ENCODE assay signal across 8 mouse cellular contexts in genomic region chr13:92751726-92752565, GRCm38 (mm10). TPM values are rescaled to one million over a fixed set of nuclear protein-coding genes. Genes with fewer than 3 reads are reported as not detected.
DNase-seq lines count a peak whose midpoint lies in the region; ATAC-seq and TF ChIP-seq lines count a peak whose summit lies in the region.

No protein-coding gene starts in this region.

- TF ChIP-seq CTCF in heart, adult 2 months (IDR thresholded peaks at IDR 0.05): peak; percentile 95

- TF ChIP-seq POLR2A in heart, adult 2 months (IDR thresholded peaks at IDR 0.05; ENCODE audit: insufficient read depth, low read depth, low read length): no peak
- no peak for TF ChIP-seq POLR2A in limb, embryonic 14.5 days (IDR thresholded peaks at IDR 0.05; ENCODE audit: borderline replicate concordance, extremely low read depth, insufficient read depth, insufficient read length)

- peak; percentile 69 for DNase-seq in 416B (ENCODE audit: low read depth)
- DNase-seq in adrenal gland, postnatal 10 days: peak; percentile 94
- peak; percentile 87 for DNase-seq in embryonic facial prominence, embryonic 11.5 days (ENCODE audit: low spot score)
- peak; percentile 79 to 80 for DNase-seq in heart, adult 2 months
- DNase-seq in limb, embryonic 14.5 days (ENCODE audit: low spot score): peak; percentile 89
- DNase-seq in natural killer cell, adult 2 months (ENCODE audit: low spot score in 2 of 2): peak; percentile 11 to 26
- peak; percentile 95 for DNase-seq in testis, postnatal 10 days (ENCODE audit: low spot score)

- H3K4me2 ChIP-seq in embryonic facial prominence, embryonic 11.5 days (ENCODE audit: low read depth, low read length): no peak overlapping the region
- no peak overlapping the region for H3K4me2 ChIP-seq in kidney, embryonic 15.5 days
- peak overlapping the region; percentile 19; the same call in 1 of the 2 replicates for H3K4me2 ChIP-seq in limb, embryonic 14.5 days (replicated peaks; ENCODE audit: low read depth, low read length, severe bottlenecking)

- no peaks in the 10 kb centered on the region for H3K79me2 ChIP-seq in heart, adult 2 months (replicated peaks; ENCODE audit: control insufficient read depth, insufficient read depth, low read length)

- no peak overlapping the region for H3K27ac ChIP-seq in embryonic facial prominence, embryonic 11.5 days (replicated peaks; ENCODE audit: low read depth, low read length)
- peak overlapping the region; percentile 65 for H3K27ac ChIP-seq in heart, adult 2 months
- no peak overlapping the region for H3K27ac ChIP-seq in kidney, embryonic 15.5 days
- no peak overlapping the region for H3K27ac ChIP-seq in limb, embryonic 14.5 days (replicated peaks; ENCODE audit: low read depth, low read length)

- no peaks in the 10 kb centered on the region for H3K9me3 ChIP-seq in embryonic facial prominence, embryonic 11.5 days (replicated peaks; ENCODE audit: control insufficient read depth, low read length)
- H3K9me3 ChIP-seq in kidney, embryonic 15.5 days (replicated peaks): no peaks in the 10 kb centered on the region
- no peaks in the 10 kb centered on the region for H3K9me3 ChIP-seq in limb, embryonic 14.5 days (ENCODE audit: control insufficient read depth, low read length)

- H3K36me3 ChIP-seq in embryonic facial prominence, embryonic 11.5 days (replicated peaks; ENCODE audit: control insufficient read depth, insufficient read depth, low read depth, low read length): no peaks in the 10 kb centered on the region
- H3K36me3 ChIP-seq in heart, adult 2 months (ENCODE audit: control insufficient read depth, insufficient read depth, low read length): no peaks in the 10 kb centered on the region
- no peaks in the 10 kb centered on the region for H3K36me3 ChIP-seq in kidney, embryonic 15.5 days
- H3K36me3 ChIP-seq in limb, embryonic 14.5 days (ENCODE audit: control insufficient read depth, insufficient read depth, low read length): no peaks in the 10 kb centered on the region

- no peaks in the 10 kb centered on the region for H3K4me1 ChIP-seq in embryonic facial prominence, embryonic 11.5 days (ENCODE audit: control insufficient read depth, insufficient read depth, low read length)
- H3K4me1 ChIP-seq in heart, adult 2 months (ENCODE audit: control insufficient read depth, insufficient read depth, low read length): no peaks in the 10 kb centered on the region
- peaks cover 4% of the 10 kb centered on the region; the same call in 1 of the 2 replicates for H3K4me1 ChIP-seq in kidney, embryonic 15.5 days
- H3K4me1 ChIP-seq in limb, embryonic 14.5 days (ENCODE audit: control insufficient read depth, insufficient read depth, low read length): no peaks in the 10 kb centered on the region; the same call in 1 of the 2 replicates

- peak; percentile 69 for TF ChIP-seq EP300 in heart, adult 2 months (IDR thresholded peaks at IDR 0.05; ENCODE audit: insufficient read depth, low read depth, low read length)

- no peak; the same call in 1 of the 2 replicates for ATAC-seq in embryonic facial prominence, embryonic 11.5 days (replicated peaks; ENCODE audit: insufficient number of reproducible peaks, low FRiP score, low TSS enrichment, low read depth)
- ATAC-seq in kidney, embryonic 15.5 days (replicated peaks; ENCODE audit: low FRiP score): peak; percentile 55; the same call in 1 of the 2 replicates
- peak; percentile 67 for ATAC-seq in limb, embryonic 14.5 days (ENCODE audit: low FRiP score, low read depth)

- no peak overlapping the region for H3K9ac ChIP-seq in embryonic facial prominence, embryonic 11.5 days (replicated peaks; ENCODE audit: low read length)
- H3K9ac ChIP-seq in heart, adult 2 months (ENCODE audit: low read depth, low read length): no peak overlapping the region
- H3K9ac ChIP-seq in kidney, embryonic 15.5 days: no peak overlapping the region
- H3K9ac ChIP-seq in limb, embryonic 14.5 days (ENCODE audit: low read depth, low read length, severe bottlenecking): no peak overlapping the region

- no peaks in the 10 kb centered on the region for H3K27me3 ChIP-seq in embryonic facial prominence, embryonic 11.5 days (ENCODE audit: control insufficient read depth, insufficient read depth, low read length)
- H3K27me3 ChIP-seq in heart, adult 2 months (ENCODE audit: control insufficient read depth, insufficient read depth, low read length): no peaks in the 10 kb centered on the region
- H3K27me3 ChIP-seq in kidney, embryonic 15.5 days: no peaks in the 10 kb centered on the region
- H3K27me3 ChIP-seq in limb, embryonic 14.5 days (ENCODE audit: control insufficient read depth, insufficient read depth, low read length): no peaks in the 10 kb centered on the region

- H3K4me3 ChIP-seq in embryonic facial prominence, embryonic 11.5 days (ENCODE audit: low read depth, low read length): no peak overlapping the region
- H3K4me3 ChIP-seq in heart, adult 2 months: no peak overlapping the region
- H3K4me3 ChIP-seq in kidney, embryonic 15.5 days (replicated peaks): no peak overlapping the region
- H3K4me3 ChIP-seq in limb, embryonic 14.5 days (replicated peaks; ENCODE audit: low read length): 0 out of 2 replicates have a peak overlapping the region, but pooled peaks have one; percentile 4

- intact Hi-C loops in heart, adult 2 months (cut with DNase I): loop anchor here (1.0 to 10.0 kb wide), 6 partner anchors 110 to 973 kb away; no protein-coding TSS in a partner anchor

- WGBS in embryonic facial prominence, embryonic 11.5 days: 65% methylated on average over 21 of the region's 21 CpGs
- 57% methylated on average over 21 of the region's 21 CpGs for WGBS in heart, adult 2 months
- 71% methylated on average over 21 of the region's 21 CpGs for WGBS in kidney, embryonic 15.5 days
- 45% methylated on average over 21 of the region's 21 CpGs for WGBS in limb, embryonic 14.5 days

RNA-seq across cellular contexts. Expression of gene Thbs4, which starts 42.7 kb away (rescaled TPM):
- 1 to 10 TPM; 5.4 to 6.8 TPM for total RNA-seq in adrenal gland, postnatal 10 days (2021)
- 3.8 and 3.9 TPM in 2 replicates for polyA plus RNA-seq in embryonic facial prominence, embryonic 11.5 days (2014; fragmentation: Nextera tagmentation; extraction: Ambion mirVana)
- total RNA-seq in heart, adult 2 months (2021): 1 to 10 TPM; 4.3 to 4.6 TPM
- 4.9 and 7.0 TPM in 2 replicates for polyA plus RNA-seq in heart, adult 2 months (2012; rRNA removed)
- polyA plus RNA-seq in kidney, embryonic 15.5 days (2015; fragmentation: Nextera tagmentation; extraction: Ambion mirVana): 2.5 and 2.8 TPM in 2 replicates
- polyA plus RNA-seq in limb, embryonic 14.5 days (2012; rRNA removed): 59.9 and 70.6 TPM in 2 replicates
- polyA plus RNA-seq in limb, embryonic 14.5 days (2014; fragmentation: Nextera tagmentation; extraction: Ambion mirVana): 32.0 and 38.3 TPM in 2 replicates

Comparison
In these comparisons a context has a peak if more than half of its experiments do, and no peak if none do; other contexts are left out.
1. DNase-seq: peak in every context shown above with its lines; median percentile 95 in testis, postnatal 10 days; 94 in adrenal gland, postnatal 10 days; 89 in limb, embryonic 14.5 days; 87 in embryonic facial prominence, embryonic 11.5 days; 80 in heart, adult 2 months; 69 in 416B; 18 in natural killer cell, adult 2 months.